Mouse (Mus musculus) megakaryocyte progenitor cell, adult 5-6 weeks (primary cell): ENCODE data around the gene Foxp1. TPM values are rescaled to one million over a fixed set of nuclear protein-coding genes. Genes with fewer than 3 reads are reported as not detected.
A peak's percentile ranks its signal among the peaks of the same experiment; 100 is the strongest.

Experiments
- ATAC-seq: replicated peaks from 2 replicates; pipeline ENCODE4 v1.8.0; 2016; ENCODE audit warnings: mild to moderate bottlenecking, moderate TSS enrichment, inconsistent platforms; ENCODE audit not compliant: poor library complexity
- total RNA-seq, 2 experiments: library from RNA; stranded (forward) in 1 of 2; stranded (reverse) in 1 of 2; fragments of 157-497, 149-512 nt in 1 of 2; fragments of 200-1000 nt in 1 of 2; gene quantifications; 2 replicates each; pipeline versions ENCODE4 v1.2.3 to v1.2.4; 2015 to 2017

Gene Foxp1
- total RNA-seq, 2 experiments from 2014 or later, result 49.5 to 97.3 TPM

GRCm38 (mm10) chr6:99336191-99336590 lies 186.3 kb downstream of the Foxp1 start:
- ATAC-seq, result no peak

- ATAC-seq, result peak; percentile 78
These were observed 187.2 kb downstream of the Foxp1 start for GRCm38 (mm10) chr6:99335174-99335830.

DNA sequence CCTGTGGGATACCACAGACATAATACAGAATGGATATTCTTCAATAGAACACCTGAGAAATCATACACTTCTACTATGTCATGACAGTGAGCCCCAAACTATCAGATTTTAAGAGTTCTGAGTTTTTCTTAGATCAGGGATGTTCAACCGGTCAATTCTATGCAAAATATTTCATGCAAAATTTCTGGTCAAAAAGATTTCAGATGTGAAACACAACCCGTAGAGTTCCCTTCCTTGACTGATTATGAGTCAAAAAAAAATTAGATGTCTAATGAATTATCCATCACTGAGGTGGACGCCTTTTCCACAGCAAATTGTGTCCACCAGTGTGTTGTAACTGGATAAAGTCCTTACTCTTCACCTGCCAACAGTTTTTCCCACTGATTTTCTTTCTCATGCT lies 188.3 kb downstream of the Foxp1 start:
- ATAC-seq, result no peak

DNA sequence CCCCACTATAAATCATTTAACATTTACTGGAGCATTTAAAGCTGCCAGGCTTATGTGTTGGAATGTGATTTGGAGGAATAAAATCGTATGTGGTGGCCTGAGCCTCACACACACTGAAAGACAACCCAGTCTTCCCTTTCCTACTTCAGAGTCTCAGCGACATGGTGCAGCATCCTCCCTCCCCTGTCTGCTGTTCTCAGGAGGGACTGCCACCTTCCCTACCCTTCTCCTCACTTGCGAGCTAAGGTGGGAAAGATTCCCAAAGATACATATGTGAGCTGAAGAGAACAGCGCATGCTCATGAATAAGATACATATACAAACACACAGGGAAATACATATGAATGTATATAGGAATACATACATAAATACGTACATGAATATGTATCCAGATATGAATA lies 189.4 kb downstream of the Foxp1 start:
- no peak for ATAC-seq

GRCm38 (mm10) chr6:99330169-99330568 lies 192.4 kb downstream of the Foxp1 start:
- ATAC-seq, result no peak

GRCm38 (mm10) chr6:99328634-99329033 lies 193.9 kb downstream of the Foxp1 start:
- ATAC-seq, result no peak

- ATAC-seq, result no peak
These were observed 194.4 kb downstream of the Foxp1 start for GRCm38 (mm10) chr6:99328146-99328545.

DNA sequence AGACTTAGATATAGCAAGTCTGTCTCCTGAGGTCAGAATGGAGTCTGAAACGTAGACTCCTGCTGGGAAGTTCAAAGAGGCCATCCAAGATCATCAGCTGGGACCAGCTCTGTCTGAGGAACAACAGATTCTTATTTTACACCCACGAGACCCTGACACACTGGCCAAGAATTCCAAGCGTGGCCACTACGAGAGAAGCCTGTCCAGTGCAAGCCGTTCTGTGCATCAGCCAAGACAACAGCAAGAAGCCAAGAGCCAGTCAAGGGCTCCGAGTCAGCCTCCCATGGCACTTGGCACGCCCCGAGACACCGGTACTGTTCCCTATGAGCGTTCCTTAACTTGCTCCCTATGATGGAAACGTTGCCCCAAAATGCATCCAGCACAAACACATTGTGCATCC lies 194.8 kb downstream of the Foxp1 start:
- ATAC-seq, result no peak

DNA sequence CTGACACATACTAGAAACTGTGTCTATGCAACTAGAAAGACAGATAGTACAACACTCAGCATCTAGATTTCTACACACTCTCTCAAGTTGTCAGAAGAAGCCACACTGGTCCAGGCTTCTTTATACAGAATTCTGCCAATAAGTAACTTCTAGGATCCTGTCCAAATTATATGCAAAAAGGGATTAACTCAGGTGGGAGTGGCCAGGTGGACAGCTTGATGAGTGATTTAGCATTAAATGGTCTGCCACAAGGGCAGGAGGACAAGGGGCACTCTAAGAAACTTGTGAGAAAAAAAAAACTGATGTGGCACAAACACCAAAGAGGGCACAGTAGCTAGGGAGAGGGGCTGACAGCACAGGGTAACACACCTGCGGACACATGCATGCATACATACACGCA lies 196.6 kb downstream of the Foxp1 start:
- ATAC-seq, result no peak

DNA sequence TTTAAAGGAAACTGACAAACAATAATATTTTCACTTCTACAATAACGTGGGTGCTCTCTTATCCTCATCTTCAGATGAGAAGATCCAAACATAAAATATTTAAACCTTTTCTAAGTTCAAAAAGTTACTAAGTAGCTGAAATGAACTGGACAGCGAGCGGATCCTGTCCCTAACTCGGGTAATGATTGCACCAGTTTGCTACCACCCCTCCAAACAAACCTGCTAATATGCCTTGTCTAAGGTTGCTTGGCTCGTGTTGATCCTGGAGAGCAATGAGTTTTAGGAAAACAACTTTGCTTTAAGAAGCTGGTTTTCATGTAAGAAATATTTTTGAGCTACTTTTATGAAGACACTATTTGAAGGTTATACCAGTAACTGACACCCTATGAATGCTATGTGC lies 197.1 kb downstream of the Foxp1 start:
- ATAC-seq, result no peak

DNA sequence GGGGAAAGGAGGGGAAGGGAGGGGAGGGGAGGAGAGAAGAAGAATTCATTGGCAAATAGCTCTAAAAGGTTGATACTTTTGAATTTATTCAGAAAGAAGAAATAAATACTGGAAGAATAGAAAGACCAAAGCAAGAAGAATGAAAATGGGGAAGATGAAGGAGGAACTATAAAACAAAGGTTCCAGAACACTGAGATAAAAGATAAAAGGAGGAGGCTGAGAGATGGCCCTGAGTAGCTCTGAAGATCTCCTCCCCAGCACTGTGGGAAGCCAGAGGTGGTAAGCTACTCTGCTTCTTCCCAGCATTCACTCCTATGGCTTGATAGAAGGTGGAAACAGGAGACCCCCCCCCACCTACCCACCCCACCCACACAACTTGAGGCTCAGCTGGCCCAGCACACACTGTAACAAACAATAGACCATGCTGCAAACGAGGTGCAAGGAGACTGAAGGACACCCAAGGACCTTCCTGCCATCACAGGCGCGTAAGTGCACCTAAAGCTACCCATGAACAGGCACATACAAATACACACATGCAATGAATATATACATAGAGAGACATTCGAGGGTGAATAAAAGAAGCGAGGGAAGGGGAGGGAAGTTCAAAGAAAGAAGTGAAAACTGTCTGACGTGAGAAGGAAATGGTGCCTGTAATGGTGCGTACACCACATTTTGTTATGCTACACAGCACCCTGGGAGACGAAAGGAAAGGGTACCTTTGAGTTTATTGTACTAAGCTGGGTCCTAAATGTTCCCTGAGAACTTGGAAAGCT lies 200.2 kb downstream of the Foxp1 start:
- ATAC-seq, result no peak

DNA sequence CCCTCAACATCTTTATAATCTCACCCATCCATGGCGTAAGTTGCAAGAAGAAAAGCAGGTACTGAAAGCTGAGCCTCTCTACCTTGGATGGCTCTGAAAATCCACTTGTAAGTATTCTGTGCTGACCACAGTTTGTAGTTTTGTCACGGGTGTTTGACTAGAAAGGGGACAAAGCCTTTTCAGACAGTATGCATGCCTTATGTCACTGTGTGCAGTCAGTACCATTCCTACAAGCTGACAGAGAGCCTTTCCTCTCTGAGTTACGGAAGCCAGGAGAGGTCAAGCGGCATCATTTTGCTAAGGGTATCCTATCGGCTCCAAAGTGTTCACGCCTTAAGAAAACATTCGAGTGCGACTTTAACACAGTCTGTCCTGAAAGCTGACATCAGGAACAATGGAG lies 202.1 kb downstream of the Foxp1 start:
- no peak for ATAC-seq

GRCm38 (mm10) chr6:99319415-99320405 lies 202.8 kb downstream of the Foxp1 start:
- peak; percentile 57; the same call in 1 of the 2 replicates for ATAC-seq

GRCm38 (mm10) chr6:99314746-99315145 lies 207.8 kb downstream of the Foxp1 start:
- ATAC-seq, result no peak

DNA sequence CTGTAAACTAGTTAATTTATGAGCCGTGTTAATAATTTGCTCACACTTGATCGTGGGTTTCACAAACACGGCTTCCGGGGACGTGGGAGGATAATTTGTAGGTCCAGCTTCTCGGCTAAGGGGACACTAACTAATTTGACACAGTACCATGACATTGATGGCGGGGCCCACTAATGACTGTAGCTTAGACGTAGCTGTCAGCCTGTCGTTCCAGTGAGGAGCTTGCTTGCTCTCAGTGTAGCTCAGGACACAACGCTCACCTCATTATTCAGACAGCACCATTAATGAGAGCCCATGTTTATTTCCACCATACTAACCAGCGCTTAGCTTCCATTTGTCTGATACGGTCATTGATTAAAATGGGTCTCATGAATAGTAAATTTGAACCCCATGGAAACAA lies 212.0 kb downstream of the Foxp1 start:
- no peak for ATAC-seq

GRCm38 (mm10) chr6:99310171-99310500 lies 212.4 kb downstream of the Foxp1 start:
- no peak for ATAC-seq

- no peak for ATAC-seq
These were observed 212.9 kb downstream of the Foxp1 start for GRCm38 (mm10) chr6:99309466-99310170.

- ATAC-seq, result no peak
These were observed 216.8 kb downstream of the Foxp1 start for GRCm38 (mm10) chr6:99305751-99306150.

- ATAC-seq, result no peak
These were observed 217.3 kb downstream of the Foxp1 start for GRCm38 (mm10) chr6:99305236-99305635.

- peak; percentile 62 for ATAC-seq
These were observed 219.7 kb downstream of the Foxp1 start for GRCm38 (mm10) chr6:99302662-99303435.
